Mouse (Mus musculus): Measurements from ENCODE around the gene Chat. TPM values are rescaled to one million over a fixed set of nuclear protein-coding genes. Genes with fewer than 3 reads are reported as not detected.

Chat gene
- total RNA-seq, 2 experiments from 2014 or later: not detected

Other genes with a start within 250 kb of the Chat start
- not detected in 2 replicates for gene Ogdhl, start 144.0 kb downstream of the Chat start, total RNA-seq (2014; fragmentation: Nextera tagmentation)
- 0.22 TPM in 1 of 2 replicates, not detected in the other for gene Ogdhl, start 144.0 kb downstream of the Chat start, total RNA-seq (2017)
- not detected in 2 replicates for gene 1700024G13Rik, start 77.6 kb downstream of the Chat start, total RNA-seq (2014; fragmentation: Nextera tagmentation)
- not detected in 2 replicates for gene 1700024G13Rik, start 77.6 kb downstream of the Chat start, total RNA-seq (2017)
- not detected in 2 replicates for gene Slc18a3, start 1.1 kb downstream of the Chat start, total RNA-seq (2014; fragmentation: Nextera tagmentation)
- gene Slc18a3, start 1.1 kb downstream of the Chat start, total RNA-seq (2017): not detected in 2 replicates
- 26.8 TPM in 2 replicates for gene Ercc6, start 47.5 kb upstream of the Chat start, total RNA-seq (2014; fragmentation: Nextera tagmentation)
- gene Ercc6, start 47.5 kb upstream of the Chat start, total RNA-seq (2017): 28.2 and 29.3 TPM in 2 replicates
- not detected in 2 replicates for gene Prrxl1, start 133.4 kb upstream of the Chat start, total RNA-seq (2014; fragmentation: Nextera tagmentation)
- not detected in 2 replicates for gene Prrxl1, start 133.4 kb upstream of the Chat start, total RNA-seq (2017)
- gene 3425401B19Rik, start 219.3 kb upstream of the Chat start, total RNA-seq (2014; fragmentation: Nextera tagmentation): not detected in 2 replicates
- gene 3425401B19Rik, start 219.3 kb upstream of the Chat start, total RNA-seq (2017): not detected in 2 replicates

Measured in granulocyte monocyte progenitor cell, adult 5-6 weeks (primary cell).